Mouse (Mus musculus) E14TG2a.4 (cell line): Measurements from ENCODE around the gene Lst1.

Experiments used
- H3K27me3 ChIP-seq: 2 replicates; pipeline ENCODE4 v1.6.1; 2014; ENCODE audit warnings: low read length, control low read depth; ENCODE audit not compliant: insufficient read depth
- H3K36me3 ChIP-seq: 2 replicates; pipeline ENCODE4 v1.6.1; 2014; ENCODE audit warnings: low read length, control low read depth; ENCODE audit not compliant: insufficient read depth
- H3K4me1 ChIP-seq: replicated peaks from 2 replicates; pipeline ENCODE4 v1.6.1; 2014; ENCODE audit warnings: low read depth, low read length, control low read depth
- H3K4me3 ChIP-seq: replicated peaks from 2 replicates; pipeline ENCODE4 v1.5.1; 2014; ENCODE audit warnings: mild to moderate bottlenecking, low read length
- H3K9me3 ChIP-seq: 2 replicates; pipeline ENCODE4 v1.6.1; 2014; ENCODE audit warnings: low read length, control low read depth
- CTCF ChIP-seq: conservative IDR thresholded peaks from 2 replicates; pipeline ENCODE4 v1.5.1; 2014; ENCODE audit warnings: low read length
- NANOG ChIP-seq: IDR thresholded peaks from 2 replicates; pipeline ENCODE4 v1.6.1; 2014; ENCODE audit warnings: borderline replicate concordance, low read length, mixed read lengths
- POU5F1 ChIP-seq: IDR thresholded peaks from 2 replicates; pipeline ENCODE4 v1.6.1; 2014; ENCODE audit warnings: low read length, borderline replicate concordance

Gene Lst1

GRCm38 (mm10) chr17:35232659-35233058, 44.4 kb upstream of the Lst1 start:
- TF ChIP-seq NANOG: no peak
- TF ChIP-seq POU5F1: no peak
- TF ChIP-seq CTCF: no peak
- H3K9me3 ChIP-seq: no peaks in the 10 kb centered on the region
- peaks cover 56% of the 10 kb centered on the region for H3K36me3 ChIP-seq
- H3K27me3 ChIP-seq: peaks cover 11% of the 10 kb centered on the region
- peaks cover 38% of the 10 kb centered on the region for H3K4me1 ChIP-seq
- no peak overlapping the region for H3K4me3 ChIP-seq

DNA sequence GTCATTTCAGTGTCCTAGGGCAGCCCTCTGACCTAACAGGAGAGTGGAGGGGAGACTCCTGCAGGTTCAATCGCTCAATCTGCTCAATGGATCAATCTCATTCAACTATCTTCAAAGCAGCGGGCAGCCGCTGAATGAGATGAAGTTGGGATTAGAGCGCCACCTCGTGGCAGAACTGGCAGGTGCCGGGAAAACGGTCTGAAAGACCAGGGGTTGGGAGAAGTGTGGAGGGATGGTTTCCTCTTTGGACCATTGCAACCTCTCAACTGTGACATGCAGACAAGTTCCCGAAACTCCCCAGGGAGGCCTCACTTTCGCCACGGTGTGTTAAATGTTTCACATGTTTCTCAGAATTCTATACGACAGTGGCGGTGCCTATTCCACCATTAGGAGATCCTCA, 43.8 kb upstream of the Lst1 start:
- Histone ChIP-seq H3K9me3 (no peaks in the 10 kb centered on the region), H3K4me3 (no peak overlapping the region), H3K4me1 (peaks cover 38% of the 10 kb centered on the region)

DNA sequence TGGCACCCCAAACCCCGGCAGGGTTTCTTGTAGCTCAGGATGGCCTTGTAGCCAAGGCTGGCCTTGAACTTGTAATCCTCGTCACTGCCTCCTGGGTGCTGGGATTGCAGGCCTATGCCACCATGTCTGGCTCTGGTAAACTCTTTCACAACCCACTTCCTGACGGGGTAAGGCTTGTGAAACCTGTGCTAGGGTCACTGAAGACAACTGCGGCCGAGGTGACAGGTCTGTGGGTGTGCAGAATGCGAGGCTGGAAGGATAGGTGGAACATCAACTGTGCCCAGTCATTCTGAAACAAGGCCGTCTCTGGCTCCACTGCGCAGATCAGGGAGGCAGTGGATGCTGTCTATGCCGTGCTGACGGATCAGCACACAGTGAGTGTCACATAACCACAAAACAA, 42.8 kb upstream of the Lst1 start:
- H3K4me1 ChIP-seq: peaks cover 29% of the 10 kb centered on the region
- no peaks in the 10 kb centered on the region for H3K27me3 ChIP-seq
- H3K4me3 ChIP-seq: no peak overlapping the region
- no peak for TF ChIP-seq NANOG
- TF ChIP-seq CTCF: no peak
- TF ChIP-seq POU5F1: no peak
- H3K9me3 ChIP-seq: no peaks in the 10 kb centered on the region
- peaks cover 66% of the 10 kb centered on the region for H3K36me3 ChIP-seq

More for the DNA sequence above, 43.8 kb upstream of the Lst1 start:
- TF ChIP-seq NANOG (no peak; the same call in 1 of the 2 replicates), POU5F1 (no peak), CTCF (peak; percentile 86)
- Histone ChIP-seq H3K27me3 (peaks cover 6% of the 10 kb centered on the region), H3K36me3 (peaks cover 63% of the 10 kb centered on the region)

DNA sequence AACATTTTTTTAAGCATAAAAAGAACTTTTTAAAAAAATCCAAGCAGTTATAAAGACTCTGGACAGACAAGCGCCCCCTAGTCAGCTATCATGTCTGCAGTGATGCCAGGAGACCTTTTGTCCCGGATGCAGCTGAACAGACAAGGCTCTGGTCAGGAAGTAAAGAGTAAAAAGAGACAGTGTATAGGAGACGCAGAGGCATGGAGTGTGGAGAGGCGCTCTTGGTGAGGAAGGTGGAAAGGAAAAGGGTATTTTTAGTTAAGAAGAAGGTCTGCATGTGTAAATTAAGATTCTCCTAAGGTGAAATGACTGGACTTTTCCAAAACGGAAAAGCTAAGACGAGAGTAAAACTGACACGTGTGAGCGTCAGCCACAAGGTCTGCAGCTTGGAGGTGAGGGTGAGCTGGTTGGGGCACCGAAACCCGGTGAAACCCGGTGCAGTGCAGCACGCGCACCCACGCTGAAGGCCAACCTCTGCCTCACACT, 38.4 kb upstream of the Lst1 start:
- H3K4me1 ChIP-seq: peaks cover 14% of the 10 kb centered on the region
- H3K36me3 ChIP-seq: peaks cover 73% of the 10 kb centered on the region
- H3K27me3 ChIP-seq: no peaks in the 10 kb centered on the region
- no peak overlapping the region for H3K4me3 ChIP-seq
- TF ChIP-seq NANOG (no peak), CTCF (0 out of 2 replicates have a peak, but pooled peaks have one; percentile 10)
- H3K9me3 ChIP-seq: no peaks in the 10 kb centered on the region

- no peak overlapping the region for H3K4me3 ChIP-seq
- H3K9me3 ChIP-seq: no peaks in the 10 kb centered on the region
- peaks cover 8% of the 10 kb centered on the region for H3K27me3 ChIP-seq
- H3K4me1 ChIP-seq: peaks cover 25% of the 10 kb centered on the region
- H3K36me3 ChIP-seq: peaks cover 65% of the 10 kb centered on the region
- no peak for TF ChIP-seq POU5F1
- no peak for TF ChIP-seq CTCF
- TF ChIP-seq NANOG: no peak
These were observed 37.2 kb upstream of the Lst1 start for GRCm38 (mm10) chr17:35225456-35225855.

DNA sequence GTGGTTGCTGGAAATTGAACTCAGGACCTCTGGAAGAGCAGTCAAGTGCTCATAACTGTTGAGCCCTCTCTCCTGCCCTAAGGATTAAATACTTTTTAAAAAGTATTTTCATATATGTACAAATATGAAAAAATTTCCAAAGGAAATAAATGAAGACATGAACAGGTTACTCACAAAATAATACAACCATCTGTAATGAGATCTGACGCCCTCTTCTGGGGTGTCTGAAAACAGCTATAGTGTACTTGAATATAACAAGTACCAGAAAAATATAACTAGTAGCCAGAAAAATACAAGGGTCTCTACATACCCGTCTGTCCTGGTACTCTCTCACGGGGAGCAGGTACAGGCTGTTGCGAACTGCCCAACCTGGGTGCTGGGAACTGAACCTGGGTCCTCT, 36.4 kb upstream of the Lst1 start:
- TF ChIP-seq NANOG: no peak
- no peak for TF ChIP-seq CTCF
- TF ChIP-seq POU5F1: no peak
- Histone ChIP-seq H3K27me3 (peaks cover 13% of the 10 kb centered on the region), H3K4me1 (peaks cover 33% of the 10 kb centered on the region), H3K9me3 (no peaks in the 10 kb centered on the region), H3K4me3 (no peak overlapping the region), H3K36me3 (peaks cover 61% of the 10 kb centered on the region)

- Histone ChIP-seq H3K4me1 (peaks cover 45% of the 10 kb centered on the region), H3K36me3 (peaks cover 38% of the 10 kb centered on the region), H3K27me3 (peaks cover 26% of the 10 kb centered on the region), H3K4me3 (no peak overlapping the region), H3K9me3 (no peaks in the 10 kb centered on the region)
- TF ChIP-seq NANOG (no peak), POU5F1 (no peak), CTCF (no peak)
These were observed 34.1 kb upstream of the Lst1 start for GRCm38 (mm10) chr17:35222299-35222698.

- peaks cover 32% of the 10 kb centered on the region for H3K36me3 ChIP-seq
- TF ChIP-seq NANOG: no peak
- TF ChIP-seq CTCF: no peak
- no peak for TF ChIP-seq POU5F1
- H3K9me3 ChIP-seq: no peaks in the 10 kb centered on the region
- H3K4me1 ChIP-seq: peaks cover 40% of the 10 kb centered on the region
- H3K27me3 ChIP-seq: peaks cover 40% of the 10 kb centered on the region
- peak within 1 kb of the TSS; percentile 65 for H3K4me3 ChIP-seq
These were observed 32.1 kb upstream of the Lst1 start, which contains the start of gene Gm16181 for GRCm38 (mm10) chr17:35220156-35220952. Gene Gm16181, plus strand, starts transcription at chr17:35220834.
